Mouse (Mus musculus) heart, embryonic 11.5 days (tissue): ENCODE measurements around the gene Chd3. TPM values are rescaled to one million over a fixed set of nuclear protein-coding genes. Genes with fewer than 3 reads are reported as not detected.

Experiments used
- ATAC-seq: fragments of 200-750 bp; cut with Nextera tagmentation; replicated peaks from 2 replicates; pipeline ENCODE4 v1.8.0; 2017; ENCODE audit warnings: moderate library complexity; ENCODE audit not compliant: insufficient number of reproducible peaks, low FRiP score, low TSS enrichment
- H3K27ac ChIP-seq: fragments of 300-500 bp; sonication (generic); 2 replicates; pipeline ENCODE4 v1.5.1; 2014; ENCODE audit warnings: mild to moderate bottlenecking, low read depth, low read length
- H3K27me3 ChIP-seq: fragments of 300-500 bp; sonication (generic); 2 replicates; pipeline ENCODE4 v1.6.1; 2014; ENCODE audit warnings: mild to moderate bottlenecking, low read length, mixed read lengths; ENCODE audit not compliant: control insufficient read depth, insufficient read depth
- H3K36me3 ChIP-seq: fragments of 300-500 bp; sonication (generic); 2 replicates; pipeline ENCODE4 v1.6.1; 2014; ENCODE audit warnings: mild to moderate bottlenecking, low read length, moderate library complexity, mixed read lengths; ENCODE audit not compliant: control insufficient read depth, insufficient read depth
- H3K4me1 ChIP-seq: fragments of 300-500 bp; sonication (generic); 2 replicates; pipeline ENCODE4 v1.6.1; 2014; ENCODE audit warnings: low read length; ENCODE audit not compliant: control insufficient read depth, insufficient read depth
- H3K4me2 ChIP-seq: fragments of 300-500 bp; sonication (generic); 2 replicates; pipeline ENCODE4 v1.6.1; 2014; ENCODE audit warnings: mild to moderate bottlenecking, moderate library complexity
- H3K4me3 ChIP-seq: fragments of 300-500 bp; sonication (generic); 2 replicates; pipeline ENCODE4 v1.5.1; 2014; ENCODE audit warnings: low read depth, low read length
- H3K9ac ChIP-seq: fragments of 300-500 bp; sonication (generic); 2 replicates; pipeline ENCODE4 v1.6.1; 2014; ENCODE audit warnings: mild to moderate bottlenecking, low read depth, low read length, moderate library complexity
- H3K9me3 ChIP-seq: fragments of 300-500 bp; sonication (generic); replicated peaks from 2 replicates; pipeline ENCODE4 v1.6.1; 2016; ENCODE audit warnings: low read length; ENCODE audit not compliant: control insufficient read depth
- WGBS: fragments of 180-500 bp; shearing (Covaris S2); extraction: QIAGEN DNeasy Blood & Tissue Kit; methylation state at CpG from one replicate; pipeline ENCODE4 v1.1.7; 2014; ENCODE audit not compliant: insufficient replicate concordance; 5-methylcytosine and 5-hydroxymethylcytosine counted together
- polyA plus RNA-seq: library from polyadenylated mRNA; unstranded; fragments of >200 nt; fragmentation: Nextera tagmentation; extraction: Ambion mirVana; gene quantifications from 2 replicates; pipeline ENCODE4 v1.2.1, GENCODE M21; 2014

The Chd3 gene
- polyA plus RNA-seq, 1 experiment from 2014 or later, result 21.8 TPM

GRCm38 (mm10) chr11:69401987-69402386 lies 32.8 kb upstream of the Chd3 start:
- no peak for ATAC-seq
- H3K4me1 ChIP-seq, result peaks cover 32% of the 10 kb centered on the region
- H3K9me3 ChIP-seq, result no peaks in the 10 kb centered on the region
- no peaks in the 10 kb centered on the region for H3K27me3 ChIP-seq
- H3K9ac ChIP-seq, result no peak overlapping the region
- H3K36me3 ChIP-seq, result peaks cover 57% of the 10 kb centered on the region
- no peak overlapping the region for H3K4me3 ChIP-seq
- H3K4me2 ChIP-seq, result no peak overlapping the region
- no peak overlapping the region for H3K27ac ChIP-seq
- WGBS, result 77% methylated on average over 12 of the region's 12 CpGs

GRCm38 (mm10) chr11:69401210-69401637 lies 32.0 kb upstream of the Chd3 start:
- Histone ChIP-seq H3K9me3 (no peaks in the 10 kb centered on the region), H3K4me2 (peak overlapping the region; percentile 35), H3K4me1 (peaks cover 39% of the 10 kb centered on the region), H3K36me3 (peaks cover 50% of the 10 kb centered on the region), H3K4me3 (no peak overlapping the region), H3K9ac (no peak overlapping the region), H3K27me3 (no peaks in the 10 kb centered on the region), H3K27ac (no peak overlapping the region)
- 24% methylated on average over 22 of the region's 22 CpGs for WGBS
- ATAC-seq, result peak; percentile 24; the same call in 1 of the 2 replicates

- Histone ChIP-seq H3K4me3 (0 out of 2 replicates have a peak overlapping the region, but pooled peaks have one; percentile 23), H3K4me2 (peak overlapping the region; percentile 57), H3K4me1 (peaks cover 39% of the 10 kb centered on the region), H3K9ac (peak overlapping the region; percentile 60; the same call in 1 of the 2 replicates), H3K9me3 (no peaks in the 10 kb centered on the region), H3K27me3 (no peaks in the 10 kb centered on the region), H3K27ac (no peak overlapping the region), H3K36me3 (peaks cover 41% of the 10 kb centered on the region)
- no peak for ATAC-seq
- 70% methylated on average over 25 of the region's 25 CpGs for WGBS
Observed at GRCm38 (mm10) chr11:69400083-69400850, 31.1 kb upstream of the Chd3 start.

DNA sequence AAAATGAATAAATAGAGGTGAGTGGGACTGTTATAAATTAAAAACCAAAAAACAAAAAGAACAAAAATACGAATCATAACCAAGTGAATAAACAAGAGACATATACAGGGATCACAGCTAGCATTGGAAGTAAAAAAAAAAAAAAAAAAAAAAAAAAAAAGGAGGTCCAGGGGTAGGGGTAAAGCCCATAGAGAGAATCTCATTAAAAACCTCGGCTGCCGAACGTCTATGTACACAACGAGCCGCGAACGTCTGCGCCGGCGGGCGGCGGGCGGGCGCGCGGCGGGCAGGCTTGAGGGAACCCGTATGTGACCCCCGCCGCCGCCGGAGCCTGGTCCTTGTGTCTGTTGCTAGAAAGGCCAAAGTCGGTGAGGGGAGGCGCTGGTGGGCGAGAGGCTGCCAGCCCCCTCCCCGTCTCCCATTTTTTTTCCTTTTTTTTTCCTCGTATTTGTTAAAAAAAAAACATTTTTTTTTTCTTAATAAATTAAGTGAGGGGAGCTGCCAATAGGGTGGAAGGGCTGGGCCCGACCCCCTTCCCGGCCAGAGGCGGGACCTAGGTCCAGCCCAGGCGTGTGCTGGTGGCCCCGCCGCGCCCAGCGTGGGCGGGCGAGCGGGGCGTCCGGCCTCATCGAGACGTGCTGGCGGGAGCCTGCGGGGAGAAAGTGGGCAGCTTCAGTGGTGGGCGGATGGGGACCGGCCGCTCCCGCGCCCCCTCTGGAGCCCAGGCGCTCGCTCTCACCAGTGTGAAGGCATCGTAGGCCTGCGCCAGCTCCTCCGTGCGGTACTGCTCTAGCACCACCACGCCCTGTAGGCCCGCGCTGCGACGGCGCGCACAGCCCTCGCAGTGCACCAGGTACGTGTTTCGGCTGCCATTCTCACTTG lies 30.2 kb upstream of the Chd3 start:
- Histone ChIP-seq H3K36me3 (peaks cover 34% of the 10 kb centered on the region), H3K4me3 (peak overlapping the region; percentile 23; the same call in 1 of the 2 replicates), H3K27me3 (no peaks in the 10 kb centered on the region), H3K4me1 (peaks cover 40% of the 10 kb centered on the region), H3K9ac (peak overlapping the region; percentile 60), H3K9me3 (no peaks in the 10 kb centered on the region), H3K4me2 (peak overlapping the region; percentile 81), H3K27ac (no peak overlapping the region; the same call in 1 of the 2 replicates)
- ATAC-seq, result no peak
- 18% methylated on average over 66 of the region's 66 CpGs for WGBS

- H3K4me3 ChIP-seq, result peak overlapping the region; percentile 59
- H3K27ac ChIP-seq, result peak overlapping the region; percentile 89; the same call in 1 of the 2 replicates
- peak overlapping the region; percentile 86; the same call in 1 of the 2 replicates for H3K9ac ChIP-seq
- peak overlapping the region; percentile 81 for H3K4me2 ChIP-seq
- H3K4me1 ChIP-seq, result peaks cover 43% of the 10 kb centered on the region
- no peaks in the 10 kb centered on the region for H3K27me3 ChIP-seq
- peaks cover 29% of the 10 kb centered on the region for H3K36me3 ChIP-seq
- no peaks in the 10 kb centered on the region for H3K9me3 ChIP-seq
- WGBS, result 12% methylated on average over 21 of the region's 21 CpGs
- no peak for ATAC-seq
Observed at GRCm38 (mm10) chr11:69398486-69399200, 29.4 kb upstream of the Chd3 start.

DNA sequence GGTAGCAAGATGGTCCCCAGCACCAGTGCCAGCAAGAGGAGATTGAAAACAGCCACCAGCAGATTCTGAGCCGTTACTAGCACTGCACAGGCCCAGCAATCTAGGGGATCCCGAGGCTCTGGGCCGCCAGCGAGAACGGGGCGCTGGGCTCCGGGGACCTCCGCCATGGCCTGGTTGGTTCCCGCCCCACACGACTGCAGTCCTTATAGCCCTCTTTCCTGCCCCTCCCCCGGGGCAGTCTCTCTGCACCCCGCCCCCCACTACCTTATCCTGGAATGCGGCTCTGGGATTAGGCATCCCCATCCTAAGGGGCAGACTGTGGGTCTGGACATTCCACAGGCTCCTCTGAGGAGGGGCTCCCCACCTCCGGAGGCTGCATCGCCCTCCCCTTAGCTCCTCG lies 28.9 kb upstream of the Chd3 start, which contains the start of gene Tmem88:
Gene Tmem88, minus strand, starts transcription at position 176 of the 400 bp plus-strand sequence.
- Histone ChIP-seq H3K9me3 (no peaks in the 10 kb centered on the region), H3K36me3 (peaks cover 23% of the 10 kb centered on the region), H3K27me3 (no peaks in the 10 kb centered on the region), H3K27ac (peak within 1 kb of the TSS; percentile 89), H3K4me2 (peak within 1 kb of the TSS; percentile 81), H3K4me1 (peaks cover 43% of the 10 kb centered on the region), H3K9ac (peak within 1 kb of the TSS; percentile 86), H3K4me3 (peak within 1 kb of the TSS; percentile 59)
- 1% methylated on average over 16 of the region's 16 CpGs for WGBS
- peak; percentile 25; the same call in 1 of the 2 replicates for ATAC-seq

- peak overlapping the region; percentile 86 for H3K9ac ChIP-seq
- peaks cover 43% of the 10 kb centered on the region for H3K4me1 ChIP-seq
- no peaks in the 10 kb centered on the region for H3K9me3 ChIP-seq
- H3K27me3 ChIP-seq, result no peaks in the 10 kb centered on the region
- peak overlapping the region; percentile 89 for H3K27ac ChIP-seq
- WGBS, result 4% methylated on average over 24 of the region's 24 CpGs
- peak overlapping the region; percentile 81 for H3K4me2 ChIP-seq
- ATAC-seq, result no peak
- peaks cover 23% of the 10 kb centered on the region for H3K36me3 ChIP-seq
- H3K4me3 ChIP-seq, result peak overlapping the region; percentile 59
Observed at GRCm38 (mm10) chr11:69397581-69398057, 28.4 kb upstream of the Chd3 start.

DNA sequence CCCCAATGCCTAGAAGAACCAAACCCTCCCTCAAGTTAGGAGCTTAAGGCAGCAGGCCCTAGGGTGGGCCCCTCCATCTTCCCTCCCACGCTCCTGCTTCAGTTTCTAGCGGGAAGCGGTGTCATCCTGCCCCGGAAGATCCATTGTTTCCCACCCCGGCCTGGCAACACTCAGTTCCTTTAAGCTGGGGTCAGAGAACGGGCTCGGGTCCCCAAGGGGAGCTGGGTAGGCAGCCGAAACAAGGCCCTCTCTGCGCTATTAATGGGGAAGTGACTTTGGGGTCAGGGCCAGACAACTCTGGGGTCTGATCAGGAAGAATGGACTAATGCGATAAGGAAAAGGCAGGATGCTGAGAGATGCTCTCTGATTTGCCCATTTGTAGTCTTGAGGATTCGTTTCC lies 27.6 kb upstream of the Chd3 start:
- Histone ChIP-seq H3K9me3 (no peaks in the 10 kb centered on the region), H3K36me3 (peaks cover 21% of the 10 kb centered on the region), H3K9ac (peak overlapping the region; percentile 86), H3K4me1 (peaks cover 43% of the 10 kb centered on the region), H3K27me3 (no peaks in the 10 kb centered on the region), H3K4me2 (peak overlapping the region; percentile 81), H3K4me3 (peak overlapping the region; percentile 59), H3K27ac (peak overlapping the region; percentile 89)
- no peak for ATAC-seq
- 20% methylated on average over 11 of the region's 11 CpGs for WGBS
